Mouse (Mus musculus) ovary, postnatal 14 days (tissue): ENCODE results near the gene Fat3.

Experiments used
- DNase-seq: peaks from one replicate; pipeline ENCODE4 v3.0.0; 2022; ENCODE audit warnings: low spot score

Fat3 gene

DNA sequence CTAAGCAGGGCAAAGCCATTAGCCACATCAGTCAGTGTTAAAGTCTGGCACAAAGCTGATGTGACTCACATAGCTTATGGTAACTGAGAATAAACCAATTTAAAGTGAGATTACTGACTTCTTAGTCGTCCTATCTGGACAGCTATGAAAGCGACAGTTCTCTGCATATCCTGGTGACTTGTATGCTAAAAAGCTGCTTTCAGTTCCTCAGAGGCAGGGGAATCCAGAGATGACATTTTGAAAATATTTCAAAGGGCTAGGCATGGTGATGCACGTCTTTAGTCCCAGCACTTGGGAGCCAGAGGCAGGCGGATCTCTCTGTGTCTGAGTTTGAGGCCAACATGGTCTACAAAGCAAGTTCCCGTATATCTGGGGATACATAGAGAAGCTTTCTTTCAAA lies 272.2 kb downstream of the Fat3 start:
- no peak for DNase-seq

DNA sequence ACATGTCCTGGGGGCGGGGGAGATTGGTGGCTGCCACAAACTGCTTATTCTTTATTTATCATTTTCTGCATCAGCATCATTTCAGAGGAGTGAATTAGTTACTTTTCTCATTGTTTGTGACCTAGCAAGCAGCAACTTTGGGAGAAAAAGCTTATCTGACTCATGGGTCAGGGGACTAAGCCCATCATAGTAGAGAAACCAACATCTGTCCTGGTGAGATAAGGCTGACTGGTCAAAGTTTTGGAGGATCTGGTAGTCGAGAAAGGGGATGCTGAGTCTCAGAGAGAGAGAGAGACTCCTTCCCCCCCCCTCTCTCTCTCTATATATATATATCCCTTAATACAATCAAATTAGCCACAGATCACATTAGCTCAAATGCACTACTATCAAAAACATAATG lies 273.7 kb downstream of the Fat3 start:
- no peak for DNase-seq

DNA sequence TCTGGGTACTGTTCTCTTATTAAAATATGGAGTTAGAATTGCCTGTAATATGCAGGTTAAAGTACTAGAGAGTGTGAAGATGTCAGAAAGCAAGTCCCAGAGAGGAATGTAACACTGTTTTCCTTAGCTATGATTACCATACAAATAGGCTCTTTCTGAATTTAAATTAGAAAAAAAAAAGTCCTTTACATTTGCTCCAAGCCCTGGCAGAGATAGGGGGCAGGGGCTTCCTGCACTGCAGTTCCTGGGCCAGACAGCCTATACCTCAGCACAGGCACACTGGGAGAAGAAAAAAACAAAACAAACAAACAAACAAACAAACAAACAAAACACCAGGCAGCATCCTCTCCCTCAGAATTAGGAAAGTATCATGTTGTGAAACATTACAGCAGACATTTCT lies 274.5 kb downstream of the Fat3 start:
- no peak for DNase-seq

DNA sequence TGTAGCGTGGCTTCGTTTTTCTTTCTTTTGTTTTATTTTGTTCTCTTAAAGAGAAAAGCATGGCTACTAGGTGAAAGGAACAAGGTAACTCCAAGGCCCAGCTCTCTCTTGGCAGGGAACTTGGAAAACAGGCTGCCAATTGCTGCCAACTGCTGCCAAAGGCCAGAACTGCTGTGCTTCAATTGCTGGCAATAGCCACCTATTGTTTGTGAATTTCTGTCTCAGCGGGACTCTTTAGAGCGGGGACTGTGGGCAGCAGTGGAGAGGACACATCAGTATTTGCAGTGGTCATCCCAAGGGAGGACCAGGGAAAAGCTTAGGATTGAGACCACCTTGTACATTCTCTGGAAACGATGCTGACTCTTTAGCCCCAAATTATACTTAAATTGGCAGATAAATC lies 279.2 kb downstream of the Fat3 start:
- DNase-seq: peak; percentile 41

DNA sequence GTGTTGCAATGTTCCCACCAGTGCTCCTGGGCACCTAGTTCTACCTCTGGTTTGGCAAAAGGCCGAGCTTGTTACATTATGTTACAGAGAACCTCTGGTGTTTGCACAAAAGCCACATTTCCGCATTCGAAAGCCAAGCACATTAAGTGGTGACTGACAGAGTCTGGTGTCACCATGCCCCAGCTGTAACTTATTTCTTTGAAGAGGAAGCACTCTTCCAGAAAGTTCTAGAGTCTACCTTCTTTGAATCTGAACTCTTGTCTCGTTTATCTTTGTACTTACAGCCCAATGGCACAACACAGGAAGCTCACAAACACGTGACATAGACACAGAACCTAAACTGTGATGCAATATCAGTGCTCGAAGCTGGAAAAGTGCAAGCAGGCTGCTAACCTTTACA lies 284.9 kb downstream of the Fat3 start:
- peak; percentile 21 for DNase-seq

DNA sequence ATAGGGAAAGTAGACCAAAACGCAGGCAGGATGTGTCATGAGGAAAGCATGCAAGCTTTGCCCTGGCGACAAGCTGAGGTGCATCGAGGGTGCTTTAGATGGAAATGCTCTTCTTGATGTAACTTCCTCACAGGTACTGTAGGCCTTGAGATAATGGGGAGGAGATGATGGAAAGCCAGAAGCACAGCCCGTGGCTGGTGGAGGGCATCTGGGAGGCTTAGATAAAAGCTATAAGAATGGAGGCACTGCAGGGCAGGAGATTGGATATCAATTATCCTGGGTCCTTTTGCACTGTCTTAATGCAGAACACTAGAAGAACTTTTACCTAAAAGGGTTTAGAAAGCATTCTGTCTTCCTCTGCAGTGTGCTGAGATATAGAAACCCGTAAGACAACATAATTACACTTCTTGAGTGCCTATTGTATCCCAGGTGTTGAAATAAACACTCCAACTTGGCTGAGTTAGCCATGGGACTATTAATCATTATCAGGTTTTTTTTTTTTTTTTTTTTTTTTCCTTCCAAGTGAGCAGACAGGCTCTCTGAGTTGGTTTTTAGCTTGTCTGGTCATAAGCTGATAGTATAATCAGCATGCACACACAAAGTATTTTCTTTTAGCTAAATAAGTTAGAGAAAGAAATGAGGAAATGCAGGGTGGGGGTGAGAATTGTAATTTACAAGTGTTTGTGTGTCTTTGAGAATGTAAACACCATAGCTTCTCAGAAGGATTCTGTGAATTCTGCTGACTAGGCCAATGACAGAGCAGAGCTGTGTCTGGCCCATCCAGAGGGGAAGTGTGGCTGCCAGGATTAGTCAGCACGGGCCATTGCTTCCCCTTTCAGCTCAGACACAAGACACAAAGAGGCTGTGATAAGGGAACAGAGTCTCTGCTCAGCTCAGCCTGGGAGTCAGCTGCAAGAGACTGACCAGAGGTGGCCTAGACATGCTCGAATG lies 286.1 kb downstream of the Fat3 start:
- peak; percentile 9 for DNase-seq

DNA sequence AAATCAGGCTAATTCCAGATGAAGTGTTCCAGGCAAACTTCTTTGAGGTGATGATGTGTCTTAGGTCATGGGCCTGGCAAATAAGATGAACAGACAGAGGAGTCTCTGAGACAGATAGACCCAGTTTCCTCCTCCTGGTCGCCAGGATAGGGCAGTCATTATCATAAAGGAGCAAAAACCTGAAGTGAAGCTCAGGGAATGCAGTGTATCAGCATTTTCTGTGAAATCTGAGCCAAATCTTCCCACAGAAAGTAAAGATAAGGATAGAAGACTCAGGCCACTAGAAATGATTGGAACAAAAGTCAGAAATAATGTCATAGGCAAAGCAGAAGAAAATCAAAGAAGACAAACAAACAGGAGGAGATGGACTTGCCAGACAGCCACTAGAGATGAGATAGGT lies 287.8 kb downstream of the Fat3 start:
- no peak for DNase-seq

DNA sequence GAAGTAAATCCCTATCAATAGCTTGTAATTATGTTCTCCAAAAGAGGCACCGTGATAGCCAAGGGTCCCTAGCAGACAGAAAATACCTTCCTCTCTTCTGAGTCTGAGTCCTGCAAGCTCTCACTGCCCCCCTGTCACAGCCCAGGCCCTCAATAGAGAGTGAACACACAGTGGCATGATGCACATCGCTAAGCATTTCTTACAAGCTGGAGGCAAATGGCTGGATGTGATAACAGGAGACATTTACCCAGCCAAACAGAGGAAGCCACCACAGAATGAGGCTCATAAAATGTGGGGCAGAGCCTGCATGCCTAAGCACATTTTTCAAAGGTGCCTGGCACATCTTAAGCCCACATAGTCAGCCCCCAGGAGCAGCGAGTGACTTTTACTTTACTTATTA lies 288.5 kb downstream of the Fat3 start:
- no peak for DNase-seq

DNA sequence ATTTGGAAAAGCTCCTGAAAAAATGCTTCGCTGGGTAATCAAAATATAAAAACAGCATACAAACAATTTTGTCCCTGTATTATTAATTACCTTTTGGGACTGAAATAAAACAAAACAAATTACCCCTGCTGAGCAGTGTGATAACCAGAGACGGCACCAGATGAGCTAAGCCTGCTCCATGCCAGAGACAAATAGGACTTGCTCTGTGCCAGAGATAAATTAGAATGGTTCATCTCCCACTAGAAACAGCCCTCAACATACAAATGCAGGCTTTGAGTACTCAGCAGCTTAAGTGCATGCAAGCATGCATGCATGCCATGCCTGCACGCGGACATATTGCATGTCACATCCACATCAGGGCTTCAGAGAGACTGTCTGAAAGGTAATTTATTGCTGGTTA lies 288.9 kb downstream of the Fat3 start:
- no peak for DNase-seq

DNA sequence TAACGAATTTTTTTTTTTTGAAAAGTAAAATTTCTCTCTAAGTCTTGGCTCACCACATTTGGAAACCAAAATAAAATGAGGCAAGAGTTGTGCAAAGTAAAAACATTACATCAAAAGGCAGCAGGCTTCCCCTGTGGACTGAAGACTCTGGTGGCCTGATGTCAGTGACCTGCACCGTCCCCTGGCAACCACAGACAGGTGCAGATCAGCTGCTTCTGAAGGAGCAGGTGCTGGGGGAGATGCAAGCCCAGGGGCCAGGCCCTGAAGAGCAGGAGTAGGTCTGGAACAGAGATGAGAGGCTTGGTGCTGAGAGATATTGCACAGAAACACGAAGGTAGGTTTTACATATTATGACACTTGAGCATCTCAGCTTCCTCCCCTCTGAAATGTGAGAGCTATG lies 289.6 kb downstream of the Fat3 start:
- DNase-seq: no peak

DNA sequence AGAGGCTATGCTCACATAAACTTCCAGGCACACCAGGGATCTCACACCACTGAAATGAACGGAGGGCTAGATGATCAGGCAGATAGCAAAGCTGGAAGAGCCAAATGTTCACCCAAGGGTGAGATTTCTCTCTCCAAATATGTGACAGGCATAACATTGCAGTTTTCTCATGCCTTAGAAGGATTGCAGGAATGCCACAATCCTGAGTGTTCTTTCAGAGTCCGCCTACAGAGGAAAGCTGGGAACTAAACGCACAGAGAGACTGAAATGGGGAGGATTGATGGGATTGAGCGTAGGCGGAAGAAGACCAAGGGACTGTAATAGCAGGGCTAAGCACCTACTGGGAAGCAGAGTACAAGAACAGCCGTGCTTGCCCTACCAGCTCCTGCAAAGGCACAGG lies 298.8 kb downstream of the Fat3 start:
- DNase-seq: no peak

DNA sequence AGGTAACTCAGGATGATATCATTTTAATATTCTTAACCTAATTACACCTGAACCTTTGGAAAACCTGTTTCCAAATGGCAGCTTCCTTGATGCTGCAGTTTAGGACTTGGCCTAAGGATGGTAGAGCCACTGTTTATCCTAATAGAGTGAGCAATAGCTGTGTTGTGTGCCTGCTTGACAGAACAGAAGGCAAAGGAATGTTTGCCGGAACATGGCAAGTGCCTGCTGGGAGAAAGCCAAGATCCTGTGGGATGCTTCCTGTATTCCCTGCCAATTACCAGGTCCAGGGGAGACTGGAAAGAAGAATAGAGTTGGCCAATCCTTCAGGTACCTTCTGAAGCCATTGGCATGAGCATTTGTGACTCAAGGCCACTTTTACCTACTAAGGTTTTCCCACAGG lies 300.1 kb downstream of the Fat3 start:
- DNase-seq: no peak

DNA sequence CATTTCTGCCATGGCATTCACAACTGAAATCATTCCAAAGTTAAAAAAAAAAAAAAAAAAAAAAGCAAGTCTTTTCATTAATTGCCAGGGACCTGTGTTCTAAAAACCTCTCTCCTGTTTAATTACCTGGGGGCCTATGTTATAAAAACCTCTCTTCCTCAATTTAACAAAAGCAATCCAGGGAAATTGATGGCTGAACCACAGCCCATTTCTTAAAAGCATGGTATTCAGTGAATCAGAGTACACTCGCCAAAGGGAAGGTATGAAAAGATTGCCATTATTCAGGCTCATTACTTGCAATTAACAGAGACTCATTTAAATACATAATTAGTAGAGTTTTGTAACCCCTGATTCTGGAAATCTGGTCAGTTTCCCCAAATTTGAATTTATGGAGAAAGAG lies 314.6 kb downstream of the Fat3 start:
- DNase-seq: no peak

DNA sequence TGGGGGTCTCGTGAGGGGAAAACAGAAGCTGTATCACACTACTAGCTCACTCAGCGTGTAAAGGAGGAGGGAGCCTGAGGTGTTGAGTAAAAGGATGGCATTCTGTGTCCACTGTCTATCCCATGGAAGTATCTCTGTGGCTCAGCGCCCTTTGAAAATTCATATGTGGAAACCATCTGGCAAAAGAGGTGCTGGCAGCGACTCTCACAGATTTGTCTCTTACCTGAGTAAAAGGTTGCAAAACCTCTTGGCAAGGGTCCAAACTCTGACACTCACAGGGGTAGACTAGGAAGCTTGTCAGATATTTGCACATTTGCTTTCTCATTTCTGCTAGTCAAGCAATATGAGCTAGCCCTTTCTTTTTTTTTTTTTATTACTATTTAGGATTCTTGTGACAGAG lies 331.8 kb downstream of the Fat3 start:
- DNase-seq: no peak

DNA sequence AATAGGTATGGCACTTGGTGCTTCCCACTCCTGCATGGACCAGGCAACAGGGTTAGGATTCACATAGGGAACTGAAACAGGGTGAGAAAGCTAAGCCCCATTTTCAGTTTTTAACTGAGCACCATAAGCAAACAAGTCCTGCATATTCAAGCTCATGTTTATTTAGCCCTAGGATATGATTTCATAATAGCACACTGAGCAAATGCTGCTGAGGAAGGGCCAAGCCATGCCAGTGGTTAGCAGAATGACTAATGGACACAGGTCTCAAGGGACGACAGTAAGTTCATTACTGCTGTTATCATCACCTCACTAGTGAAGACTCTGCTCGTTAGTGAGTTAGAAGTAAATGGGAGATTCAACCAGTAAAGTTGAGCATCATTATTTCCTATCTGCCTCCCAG lies 333.0 kb downstream of the Fat3 start:
- no peak for DNase-seq

DNA sequence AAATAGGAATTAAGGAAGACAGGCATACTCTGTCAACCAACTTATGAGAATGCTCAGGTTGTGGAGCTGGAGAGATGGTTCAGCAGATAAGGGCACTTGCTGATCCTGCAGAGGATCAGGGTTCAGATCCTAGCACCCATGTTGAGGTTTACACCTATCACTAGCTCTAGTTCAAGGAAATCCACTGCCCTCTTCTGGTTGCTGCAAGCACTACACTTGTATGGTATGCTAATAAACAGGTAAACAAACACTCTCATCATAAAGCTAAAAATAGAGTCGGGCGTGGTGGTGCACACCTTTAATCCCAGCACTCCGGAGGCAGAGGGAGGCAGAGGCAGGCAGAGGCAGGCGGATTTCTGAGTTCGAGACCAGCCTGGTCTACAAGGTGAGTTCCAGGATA lies 341.7 kb downstream of the Fat3 start:
- no peak for DNase-seq

DNA sequence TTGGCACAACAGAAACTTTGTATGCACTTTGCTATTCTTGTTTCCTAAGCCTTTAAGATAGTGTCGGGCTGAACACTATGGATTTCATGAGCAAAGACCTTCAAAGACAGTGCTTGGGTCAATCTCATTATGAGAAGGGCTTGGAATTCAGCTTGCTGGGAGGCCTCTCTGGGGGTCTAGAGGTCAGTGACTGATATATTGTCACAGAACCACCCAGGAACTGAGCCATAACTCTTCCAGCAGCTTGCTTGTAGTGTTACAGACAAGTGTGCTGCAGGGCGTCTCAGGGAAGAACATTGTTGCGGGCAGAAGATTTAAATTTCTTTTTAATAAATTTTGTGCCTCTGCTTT lies 347.5 kb downstream of the Fat3 start:
- DNase-seq: no peak

DNA sequence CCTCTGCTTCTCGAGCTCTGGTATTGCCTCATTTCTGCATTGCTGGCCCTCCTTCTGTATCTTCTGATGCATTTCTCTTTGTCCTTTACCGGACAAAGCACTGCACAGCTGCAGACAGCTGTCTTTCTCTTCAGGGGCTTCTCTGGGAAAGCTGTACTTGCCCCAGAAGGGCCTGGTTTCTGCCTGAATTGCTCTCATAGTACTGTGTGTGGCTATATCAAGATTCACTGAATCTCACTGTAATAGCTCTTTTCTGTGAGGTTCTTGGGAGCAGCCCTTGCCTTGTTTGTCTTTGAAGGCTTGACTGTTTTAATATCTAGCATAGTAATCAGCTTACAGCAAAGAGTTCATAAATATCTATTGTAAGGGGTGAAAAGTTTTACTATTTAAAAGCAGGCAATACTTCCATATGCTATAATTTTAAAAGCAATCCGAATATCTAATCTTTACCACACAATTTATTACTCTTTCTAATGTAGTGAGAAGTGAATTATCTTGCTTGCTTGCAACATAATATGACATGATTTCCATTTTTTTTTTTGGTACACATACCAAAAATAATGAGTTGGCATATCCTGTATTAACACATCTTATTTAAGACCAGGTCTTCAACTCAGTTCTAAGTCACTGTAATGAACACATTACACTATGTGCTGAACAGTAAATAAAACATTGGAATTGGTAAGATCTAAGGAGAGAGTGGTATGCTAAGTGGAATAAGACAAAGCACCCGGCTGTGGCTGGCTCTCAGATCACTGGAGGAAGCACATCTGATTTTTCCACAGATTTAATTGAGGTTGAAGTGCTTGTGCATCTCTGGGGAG lies 348.1 kb downstream of the Fat3 start:
- DNase-seq: no peak

DNA sequence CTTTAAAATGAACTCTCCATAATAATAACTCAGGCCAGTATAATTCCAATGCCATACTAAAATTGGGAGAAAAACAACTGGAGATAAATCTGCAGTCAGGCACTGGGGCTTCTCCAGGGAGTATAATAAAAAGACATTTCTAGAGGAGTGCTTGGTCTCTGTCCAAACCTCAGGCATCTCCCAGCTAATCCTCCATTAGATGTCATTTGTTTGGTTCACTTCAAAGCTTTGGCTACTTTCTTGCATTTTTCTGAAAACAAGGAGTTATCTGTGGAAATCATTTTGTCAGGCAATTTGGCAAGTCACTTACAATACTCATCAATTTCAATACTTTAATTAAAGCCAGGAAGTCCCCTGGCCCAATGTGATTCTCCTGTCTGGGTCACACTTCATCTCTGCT lies 351.0 kb downstream of the Fat3 start:
- no peak for DNase-seq

DNA sequence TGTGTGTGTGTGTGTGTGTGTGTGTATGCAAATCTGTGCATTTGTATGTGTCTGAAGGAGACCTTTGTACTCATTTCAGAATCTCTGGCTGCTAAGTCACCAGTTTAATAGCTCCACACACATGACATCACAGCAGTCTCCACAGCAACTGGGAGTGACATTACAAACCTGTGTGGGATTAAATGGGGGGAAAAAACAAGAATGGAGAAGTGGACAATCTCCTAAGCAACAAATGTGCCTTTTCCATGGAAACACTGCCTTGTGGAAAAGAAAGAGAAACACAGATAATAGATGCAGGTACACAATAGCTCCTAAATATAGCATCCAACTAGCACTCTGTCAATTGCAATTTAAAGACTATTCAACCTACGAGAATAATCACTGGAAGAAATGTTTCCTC lies 353.4 kb downstream of the Fat3 start:
- DNase-seq: no peak

DNA sequence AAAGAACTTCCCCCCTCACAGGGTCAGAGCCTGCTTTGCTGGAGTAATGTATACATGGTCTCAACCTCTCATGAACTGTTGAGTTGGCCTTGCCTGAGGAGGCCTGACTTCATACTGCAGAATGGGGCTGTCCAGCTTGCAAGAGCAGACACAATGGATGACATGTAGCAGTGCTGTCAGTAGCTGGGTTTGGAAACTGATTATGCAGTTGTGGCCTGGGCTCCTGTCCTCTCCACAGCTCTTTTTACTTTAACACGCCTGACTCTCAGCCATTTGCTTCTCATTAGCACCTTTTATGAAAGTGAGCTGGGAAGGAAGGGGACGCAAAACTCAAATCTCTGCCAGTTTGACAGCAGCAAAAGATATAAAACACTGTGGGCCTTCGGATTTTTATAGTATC lies 356.4 kb downstream of the Fat3 start:
- no peak for DNase-seq

DNA sequence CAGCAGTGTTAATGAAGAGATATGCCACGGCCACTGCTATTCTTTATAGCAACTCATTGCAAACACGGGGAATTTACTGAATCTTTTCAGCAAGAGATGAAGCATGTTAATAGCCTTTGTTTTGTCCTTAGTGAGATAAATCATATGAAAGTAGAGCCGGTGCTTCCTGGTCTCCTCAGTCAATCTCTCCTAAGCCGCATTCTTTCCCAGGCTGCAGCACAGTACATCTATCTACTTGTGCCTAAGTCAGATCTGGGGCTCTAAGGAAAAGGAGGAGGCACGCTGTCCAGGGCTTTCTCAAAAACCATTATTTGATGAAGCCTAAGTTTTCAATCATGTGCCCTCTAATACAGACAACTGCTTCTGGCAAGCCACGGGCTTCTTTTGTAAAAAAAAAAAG lies 361.8 kb downstream of the Fat3 start:
- DNase-seq: no peak

DNA sequence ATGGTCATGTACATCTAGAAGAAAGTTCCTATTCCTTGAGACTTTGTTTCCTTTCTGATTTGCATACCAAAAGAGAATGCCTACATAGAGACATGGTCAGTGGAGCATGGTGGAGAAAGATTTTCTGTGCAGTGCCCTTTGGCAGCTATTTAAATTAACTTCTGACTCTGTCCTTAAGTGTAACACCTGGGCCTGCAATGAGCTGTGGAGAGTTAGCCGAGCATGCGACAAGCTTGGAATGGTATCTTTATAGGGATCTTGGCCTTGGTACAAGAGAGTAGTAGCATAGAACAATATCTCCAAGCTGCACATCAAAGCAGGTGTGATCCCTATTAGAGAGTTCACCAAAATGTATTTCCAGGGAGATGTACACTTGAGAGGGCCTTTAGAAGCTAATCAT lies 368.0 kb downstream of the Fat3 start:
- no peak for DNase-seq

DNA sequence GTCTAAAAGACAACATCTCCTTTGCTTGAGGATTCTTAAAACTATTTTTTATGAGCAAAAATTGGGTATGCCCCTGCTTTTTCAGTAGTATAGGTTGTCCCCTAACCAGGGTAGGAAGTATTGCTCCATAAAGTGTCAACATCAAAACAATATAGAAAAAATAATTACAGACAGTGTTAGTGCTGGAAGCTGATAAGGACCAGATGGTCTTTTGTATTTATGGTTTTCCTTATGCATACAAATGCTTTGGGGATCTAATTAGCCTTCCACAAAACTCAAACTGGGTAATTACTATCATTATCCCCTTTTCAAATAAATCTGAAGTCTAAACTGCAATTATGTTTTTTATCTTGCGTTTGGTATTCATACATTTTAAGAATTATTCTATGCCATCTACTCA lies 368.5 kb downstream of the Fat3 start:
- DNase-seq: no peak
